Mouse (Mus musculus) limb, embryonic 11.5 days (tissue): ENCODE measurements around the gene Ccdc138. TPM values are rescaled to one million over a fixed set of nuclear protein-coding genes. Genes with fewer than 3 reads are reported as not detected.
A peak's percentile ranks its signal among the peaks of the same experiment; 100 is the strongest.
"Not testable (repeated sequence)": the region's sequence is repeated elsewhere in the genome, so short reads cannot be mapped to it uniquely, and the experiment has no call there.

Experiments
- ATAC-seq: fragments of 200-750 bp; cut with Nextera tagmentation; 2 replicates; pipeline ENCODE4 v1.8.0; 2017; ENCODE audit warnings: low read depth; ENCODE audit not compliant: insufficient number of reproducible peaks, low FRiP score, low TSS enrichment
- DNase-seq: peaks from one replicate; pipeline ENCODE4 v3.0.0-alpha.2; 2015; ENCODE audit warnings: low spot score
- H3K27ac ChIP-seq: fragments of 300-500 bp; sonication (generic); replicated peaks from 2 replicates; pipeline ENCODE4 v1.5.1; 2014; ENCODE audit warnings: low read depth, mild to moderate bottlenecking, low read length
- H3K27me3 ChIP-seq: fragments of 300-500 bp; sonication (generic); 2 replicates; pipeline ENCODE4 v1.6.1; 2014; ENCODE audit warnings: mild to moderate bottlenecking, low read length, mixed read lengths; ENCODE audit not compliant: control insufficient read depth, insufficient read depth
- H3K36me3 ChIP-seq: fragments of 300-500 bp; sonication (generic); 2 replicates; pipeline ENCODE4 v1.6.1; 2014; ENCODE audit warnings: mild to moderate bottlenecking, low read length, moderate library complexity, mixed read lengths; ENCODE audit not compliant: control insufficient read depth, insufficient read depth
- H3K4me1 ChIP-seq: fragments of 300-500 bp; sonication (generic); 2 replicates; pipeline ENCODE4 v1.6.1; 2014; ENCODE audit warnings: low read length, mixed read lengths; ENCODE audit not compliant: control insufficient read depth, insufficient read depth
- H3K4me2 ChIP-seq: fragments of 300-500 bp; sonication (generic); 2 replicates; pipeline ENCODE4 v1.6.1; 2014; ENCODE audit warnings: low read depth, mild to moderate bottlenecking, moderate library complexity; ENCODE audit not compliant: severe bottlenecking
- H3K4me3 ChIP-seq: fragments of 300-500 bp; sonication (generic); 2 replicates; pipeline ENCODE4 v1.5.1; 2014; ENCODE audit warnings: low read depth, low read length
- H3K9ac ChIP-seq: fragments of 300-500 bp; sonication (generic); 2 replicates; pipeline ENCODE4 v1.6.1; 2014; ENCODE audit warnings: mild to moderate bottlenecking, low read length
- H3K9me3 ChIP-seq: fragments of 300-500 bp; sonication (generic); 2 replicates; pipeline ENCODE4 v1.6.1; 2016; ENCODE audit warnings: low read length; ENCODE audit not compliant: control insufficient read depth
- WGBS: fragments of 180-500 bp; shearing (Covaris S2); extraction: QIAGEN DNeasy Blood & Tissue Kit; methylation state at CpG from one replicate; pipeline ENCODE4 v1.1.7; 2014; 5-methylcytosine and 5-hydroxymethylcytosine counted together
- polyA plus RNA-seq: library from polyadenylated mRNA; unstranded; fragments of >200 nt; fragmentation: Nextera tagmentation; extraction: Ambion mirVana; gene quantifications from 2 replicates; pipeline ENCODE4 v1.2.1, GENCODE M21; 2014

The Ccdc138 gene
- polyA plus RNA-seq, 1 experiment from 2014 or later = 9.5 TPM

DNA sequence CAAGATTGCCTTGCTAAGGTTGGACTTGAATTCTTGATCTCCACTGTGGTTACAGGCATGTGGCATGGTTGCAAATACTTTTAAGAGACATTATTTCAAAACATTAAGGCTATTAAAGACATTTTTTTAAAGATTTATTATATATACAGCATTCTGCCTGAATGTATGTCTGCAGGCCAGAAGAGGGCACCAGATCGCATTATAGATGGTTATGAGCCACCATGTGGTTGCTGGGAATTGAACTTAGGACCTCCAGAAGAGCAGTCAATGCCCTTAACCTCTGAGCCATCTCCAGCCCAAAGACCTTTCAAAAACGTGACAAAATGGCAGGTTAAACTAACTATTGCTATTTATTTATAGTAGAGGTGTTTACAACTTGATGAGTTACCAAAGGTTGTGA lies 2.1 kb upstream of the Ccdc138 start:
- Histone ChIP-seq H3K4me3 (no peak overlapping the region), H3K9me3 (no peaks in the 10 kb centered on the region), H3K36me3 (peaks cover 10% of the 10 kb centered on the region), H3K4me2 (no peak overlapping the region), H3K9ac (no peak overlapping the region), H3K4me1 (no peaks in the 10 kb centered on the region; the same call in 1 of the 2 replicates), H3K27ac (no peak overlapping the region), H3K27me3 (no peaks in the 10 kb centered on the region)
- 89% methylated on average over 2 of the region's 2 CpGs for whole genome bisulfite sequencing
- no peak for ATAC-seq
- no peak for DNase-seq

DNA sequence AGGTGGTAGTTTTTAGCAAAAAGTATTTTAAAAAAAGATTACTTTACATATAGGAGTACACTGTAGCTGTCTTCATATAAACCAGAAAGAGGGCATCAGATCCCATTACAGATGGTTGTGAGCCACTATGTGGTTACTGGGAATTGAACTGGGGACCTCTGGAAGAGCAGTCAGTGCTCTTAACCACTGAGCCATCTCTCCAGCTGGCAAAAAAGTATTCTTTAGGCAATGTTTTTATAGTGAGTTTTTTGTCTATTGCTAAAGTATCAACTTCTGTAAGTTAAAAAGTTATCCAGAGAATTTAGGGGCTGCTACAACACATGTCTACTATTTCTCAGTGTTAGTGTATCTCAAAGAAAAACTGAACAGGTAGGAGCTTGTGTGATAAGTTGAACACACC lies 1.0 kb upstream of the Ccdc138 start:
- Histone ChIP-seq H3K9ac (no peak overlapping the region; the same call in 1 of the 2 replicates), H3K4me1 (no peaks in the 10 kb centered on the region; the same call in 1 of the 2 replicates), H3K4me3 (no peak overlapping the region), H3K36me3 (peaks cover 3% of the 10 kb centered on the region; the same call in 1 of the 2 replicates), H3K4me2 (no peak overlapping the region; the same call in 1 of the 2 replicates), H3K27me3 (no peaks in the 10 kb centered on the region), H3K27ac (no peak overlapping the region), H3K9me3 (no peaks in the 10 kb centered on the region)
- ATAC-seq (no peak), DNase-seq (no peak)

DNA sequence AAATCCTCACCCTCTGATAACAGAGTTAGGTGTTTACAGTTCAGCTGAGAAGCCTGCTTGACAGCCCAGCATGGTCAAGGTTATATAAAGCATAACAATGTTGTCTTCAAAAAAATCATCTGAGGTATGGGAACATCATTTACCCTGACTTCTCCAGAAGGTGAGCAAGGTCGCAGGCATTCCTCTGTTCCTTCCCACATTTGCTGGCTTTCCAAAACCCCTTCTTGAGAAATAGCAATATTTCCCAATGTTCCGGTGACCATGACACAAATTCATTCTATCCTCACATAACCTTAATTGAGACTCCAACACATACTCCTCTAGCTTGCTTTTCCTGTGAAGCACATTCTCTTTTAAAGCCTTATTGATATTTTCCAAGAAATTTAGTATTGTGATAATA lies 768 bp downstream of the Ccdc138 start:
- no peaks in the 10 kb centered on the region for H3K27me3 ChIP-seq
- H3K9ac ChIP-seq = peak overlapping the region; percentile 74; the same call in 1 of the 2 replicates
- ATAC-seq (no peak), DNase-seq (no peak)
- no peaks in the 10 kb centered on the region; the same call in 1 of the 2 replicates for H3K4me1 ChIP-seq
- 60% methylated on average over 2 of the region's 2 CpGs for WGBS
- peak overlapping the region; percentile 64 for H3K4me3 ChIP-seq
- no peak overlapping the region for H3K27ac ChIP-seq
- no peaks in the 10 kb centered on the region for H3K9me3 ChIP-seq
- peaks cover 3% of the 10 kb centered on the region; the same call in 1 of the 2 replicates for H3K36me3 ChIP-seq
- peak overlapping the region; percentile 51 for H3K4me2 ChIP-seq

DNA sequence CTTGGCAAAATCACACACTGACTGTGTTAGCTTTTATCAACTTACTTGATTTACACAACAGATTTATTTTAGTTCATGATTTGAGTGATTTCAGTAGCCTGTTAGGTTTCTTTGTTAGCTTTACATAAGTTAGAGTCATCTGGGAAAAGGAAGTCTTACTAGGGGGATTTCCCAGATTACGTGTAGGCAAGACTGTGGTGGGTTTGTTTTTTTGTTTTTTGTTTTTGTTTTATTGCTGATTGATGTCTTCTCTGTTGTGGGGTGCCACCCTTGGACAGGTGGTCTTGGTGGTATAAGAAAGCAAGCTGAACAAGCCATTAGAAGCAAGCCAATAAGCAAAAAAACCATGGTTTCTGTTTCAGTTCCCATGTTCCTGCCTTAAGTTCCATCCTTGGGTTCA lies 31.6 kb downstream of the Ccdc138 start:
- ATAC-seq (no peak), DNase-seq (no peak)
- no peak overlapping the region for H3K9ac ChIP-seq
- no peaks in the 10 kb centered on the region for H3K9me3 ChIP-seq
- no peak overlapping the region for H3K4me2 ChIP-seq
- H3K27ac ChIP-seq = no peak overlapping the region
- no peak overlapping the region for H3K4me3 ChIP-seq
- H3K36me3 ChIP-seq = peaks cover 2% of the 10 kb centered on the region; the same call in 1 of the 2 replicates
- no peaks in the 10 kb centered on the region for H3K4me1 ChIP-seq
- no peaks in the 10 kb centered on the region for H3K27me3 ChIP-seq
- 93% methylated on average over 1 of the region's 1 CpGs for WGBS

DNA sequence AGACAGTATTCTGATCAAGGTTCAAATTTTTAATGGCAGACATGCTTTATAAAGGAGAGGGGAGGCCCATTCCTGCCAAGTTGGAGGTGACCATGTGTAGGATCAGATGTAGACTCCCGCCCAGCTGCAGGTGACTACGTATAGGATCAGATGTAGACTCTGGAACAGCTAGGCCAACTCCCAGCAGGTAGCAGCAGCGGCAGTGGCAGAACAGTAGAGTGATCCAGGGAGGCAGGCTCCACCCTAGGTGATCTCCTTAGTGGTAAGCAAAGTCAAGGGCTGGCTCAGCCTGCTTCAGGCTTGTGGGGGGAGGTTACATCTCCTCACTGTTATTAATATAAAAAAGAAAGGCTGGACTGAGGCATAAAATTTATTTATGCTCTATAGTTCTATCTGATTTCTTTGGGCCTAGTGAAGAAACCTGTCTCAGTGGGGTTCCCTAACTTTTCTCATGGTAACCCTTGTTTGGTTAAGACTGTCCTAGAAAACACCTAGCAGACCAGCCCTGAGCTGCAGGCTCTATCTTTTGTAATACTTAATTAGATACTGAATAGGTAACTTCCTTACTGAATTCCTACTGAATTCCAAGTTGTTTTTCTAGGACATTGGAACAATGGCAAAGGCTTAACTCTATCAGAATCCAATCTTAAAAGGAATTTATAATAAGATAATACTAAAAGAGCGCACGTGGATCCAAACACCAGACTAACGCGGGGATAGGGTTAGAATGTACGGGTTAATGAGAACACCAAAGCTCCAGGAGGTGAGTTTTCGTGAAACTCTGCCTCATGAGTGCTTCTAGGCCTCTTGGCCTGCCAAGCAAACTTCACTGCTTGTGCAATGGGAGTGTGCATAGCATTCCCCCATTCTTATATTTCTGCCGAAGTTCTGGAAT lies 33.4 kb downstream of the Ccdc138 start:
- H3K36me3 ChIP-seq = peaks cover 2% of the 10 kb centered on the region; the same call in 1 of the 2 replicates
- DNase-seq = no peak
- WGBS = 89% methylated on average over 10 of the region's 10 CpGs

DNA sequence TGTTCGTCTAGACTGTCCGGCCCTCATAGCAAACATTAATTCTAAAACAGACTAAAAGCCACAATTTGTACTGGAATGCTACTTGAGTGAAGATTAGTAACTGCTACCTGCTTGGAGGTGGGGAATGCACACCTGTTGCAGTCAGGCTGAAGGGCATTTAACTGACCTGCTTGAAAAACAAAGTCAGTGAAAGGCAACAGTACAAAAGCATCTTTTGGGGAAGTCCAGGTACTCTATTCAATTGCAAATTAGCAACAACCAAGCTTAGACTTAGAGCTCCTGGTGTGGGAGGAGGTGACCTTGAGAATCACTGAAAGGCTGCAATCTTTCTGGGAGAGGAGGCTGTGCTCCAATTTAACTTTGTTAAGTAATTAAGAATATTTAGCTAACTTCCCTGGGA lies 34.4 kb downstream of the Ccdc138 start:
- Histone ChIP-seq H3K4me1 (no peaks in the 10 kb centered on the region), H3K4me2 (no peak overlapping the region), H3K9ac (no peak overlapping the region), H3K27ac (no peak overlapping the region), H3K36me3 (peaks cover 2% of the 10 kb centered on the region; the same call in 1 of the 2 replicates), H3K27me3 (no peaks in the 10 kb centered on the region), H3K9me3 (no peaks in the 10 kb centered on the region), H3K4me3 (no peak overlapping the region)
- ATAC-seq (no peak), DNase-seq (no peak)
- 92% methylated on average over 2 of the region's 2 CpGs for WGBS

More for the DNA sequence above, 33.4 kb downstream of the Ccdc138 start:
- Histone ChIP-seq H3K4me1 (no peaks in the 10 kb centered on the region), H3K4me3 (no peak overlapping the region), H3K27ac (no peak overlapping the region), H3K27me3 (no peaks in the 10 kb centered on the region), H3K9me3 (no peaks in the 10 kb centered on the region), H3K9ac (no peak overlapping the region), H3K4me2 (no peak overlapping the region)
- no peak for ATAC-seq

DNA sequence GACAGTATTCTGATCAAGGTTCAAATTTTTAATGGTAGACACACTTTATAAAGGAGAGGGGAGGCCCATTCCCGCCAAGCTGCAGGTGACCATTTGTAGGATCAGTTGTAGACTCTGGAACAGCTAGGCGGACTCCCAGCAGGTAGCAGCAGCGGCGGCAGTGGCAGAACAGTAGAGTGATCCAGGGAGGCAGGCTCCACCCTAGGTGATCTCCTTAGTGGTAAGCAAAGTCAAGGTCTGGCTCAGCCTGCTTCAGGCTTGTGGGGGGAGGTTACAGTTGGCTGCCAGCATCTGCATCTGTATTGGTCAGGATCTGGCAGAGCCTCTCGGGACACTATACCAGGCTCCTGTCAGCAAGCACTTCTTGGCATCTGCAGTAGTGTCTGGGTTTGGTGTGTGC lies 38.5 kb downstream of the Ccdc138 start:
- not testable (repeated sequence) for H3K27me3 ChIP-seq, H3K27ac ChIP-seq, DNase-seq, H3K4me2 ChIP-seq, H3K36me3 ChIP-seq, H3K9ac ChIP-seq, H3K4me3 ChIP-seq, H3K4me1 ChIP-seq, H3K9me3 ChIP-seq, ATAC-seq
- 83% methylated on average over 5 of the region's 5 CpGs for WGBS

DNA sequence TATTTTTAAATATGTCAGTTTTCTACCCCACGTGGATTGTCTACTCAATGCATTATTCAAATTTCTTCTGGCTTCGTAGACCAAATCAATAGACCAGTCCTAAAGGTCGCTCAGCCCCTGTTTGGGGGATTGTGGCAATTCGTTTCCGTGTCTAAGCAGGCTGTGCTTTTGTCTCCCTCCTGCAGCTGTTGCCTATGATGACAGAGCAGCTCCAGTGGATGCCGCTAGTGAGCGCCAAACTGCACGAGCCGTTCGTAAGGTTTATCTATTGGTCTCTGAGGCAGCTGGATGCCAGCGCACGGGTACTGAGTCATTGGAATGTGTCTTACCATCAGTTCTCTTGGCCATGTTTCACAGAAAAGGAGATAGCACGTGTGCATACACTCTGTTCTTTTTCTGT lies 42.9 kb downstream of the Ccdc138 start:
- Histone ChIP-seq H3K27ac (no peak overlapping the region), H3K4me3 (no peak overlapping the region), H3K4me1 (no peaks in the 10 kb centered on the region), H3K27me3 (no peaks in the 10 kb centered on the region), H3K36me3 (no peaks in the 10 kb centered on the region), H3K9ac (no peak overlapping the region), H3K9me3 (no peaks in the 10 kb centered on the region), H3K4me2 (no peak overlapping the region)
- DNase-seq (no peak), ATAC-seq (no peak)
- 71% methylated on average over 13 of the region's 13 CpGs for WGBS
